Mouse (Mus musculus) midbrain, embryonic 10.5 days (tissue): Measurements from ENCODE around the gene Gm49345. TPM values are rescaled to one million over a fixed set of nuclear protein-coding genes. Genes with fewer than 3 reads are reported as not detected.
A peak's percentile ranks its signal among the peaks of the same experiment; 100 is the strongest.
"Not testable (repeated sequence)": the region's sequence is repeated elsewhere in the genome, so short reads cannot be mapped to it uniquely, and the experiment has no call there.

Experiments
- DNase-seq: peaks from one replicate; pipeline ENCODE4 v3.0.0-alpha.2; 2017; ENCODE audit warnings: low spot score
- H3K27ac ChIP-seq: fragments of 300-500 bp; sonication (generic); replicated peaks from 2 replicates; pipeline ENCODE4 v1.5.1; 2016; ENCODE audit warnings: mild to moderate bottlenecking
- H3K27me3 ChIP-seq: fragments of 300-500 bp; sonication (generic); 2 replicates; pipeline ENCODE4 v1.6.1; 2016; ENCODE audit warnings: low read depth, mild to moderate bottlenecking; ENCODE audit not compliant: poor library complexity, severe bottlenecking
- H3K36me3 ChIP-seq: fragments of 300-500 bp; sonication (generic); 2 replicates; pipeline ENCODE4 v1.6.1; 2016; ENCODE audit warnings: mild to moderate bottlenecking, moderate library complexity
- H3K4me1 ChIP-seq: fragments of 300-500 bp; sonication (generic); 2 replicates; pipeline ENCODE4 v1.6.1; 2016
- H3K4me3 ChIP-seq: fragments of 300-500 bp; sonication (generic); 2 replicates; pipeline ENCODE4 v1.5.1; 2016; ENCODE audit warnings: mild to moderate bottlenecking, moderate library complexity
- H3K9me3 ChIP-seq: fragments of 300-500 bp; sonication (generic); replicated peaks from 2 replicates; pipeline ENCODE4 v1.6.1; 2016; ENCODE audit warnings: mild to moderate bottlenecking
- WGBS: fragments of 180-500 bp; shearing (Covaris S2); methylation state at CpG from one replicate; pipeline ENCODE4 v1.1.7; 2016; 5-methylcytosine and 5-hydroxymethylcytosine counted together
- polyA plus RNA-seq: library from polyadenylated mRNA; unstranded; fragments of >200 nt; fragmentation: Nextera tagmentation; extraction: Ambion mirVana; gene quantifications from 2 replicates; pipeline ENCODE4 v1.2.1, GENCODE M21; 2016

Gm49345 gene
- polyA plus RNA-seq, result not detected in 2 replicates

- Histone ChIP-seq H3K27me3 (no peaks in the 10 kb centered on the region), H3K36me3 (no peaks in the 10 kb centered on the region), H3K27ac (peak within 1 kb of the TSS; percentile 84), H3K4me1 (peaks cover 7% of the 10 kb centered on the region; the same call in 1 of the 2 replicates), H3K9me3 (no peaks in the 10 kb centered on the region), H3K4me3 (peak within 1 kb of the TSS; percentile 76)
- WGBS, result under 1% methylated on average over 19 of the region's 19 CpGs
- DNase-seq, result peak; percentile 73
Measured at GRCm38 (mm10) chr13:67637294-67638007, at the start of gene Gm49345, which contains the start of gene Zfp729a. TSS of gene Gm49345 (minus strand) at chr13:67637769. TSS of gene Zfp729a (minus strand) at chr13:67637791.

- Histone ChIP-seq H3K4me1 (peaks cover 9% of the 10 kb centered on the region), H3K9me3 (0 out of 2 replicates have a peak, but pooled peaks cover 6% of the 10 kb centered on the region), H3K27me3 (no peaks in the 10 kb centered on the region), H3K36me3 (no peaks in the 10 kb centered on the region), H3K4me3 (no peak within 1 kb of the TSS), H3K27ac (no peak within 1 kb of the TSS)
- no peak for DNase-seq
- WGBS, result 82% methylated on average over 4 of the region's 4 CpGs
Measured at GRCm38 (mm10) chr13:67686971-67687370, 49.4 kb upstream of the Gm49345 start, which contains the start of gene Zfp738. TSS of gene Zfp738 (minus strand) at chr13:67687071.

- Histone ChIP-seq H3K27ac (peak overlapping the region; percentile 82), H3K4me3 (peak overlapping the region; percentile 73)
- not testable (repeated sequence) for DNase-seq, H3K9me3 ChIP-seq, H3K27me3 ChIP-seq, H3K36me3 ChIP-seq, H3K4me1 ChIP-seq
- WGBS, result 80% methylated on average over 2 of the region's 2 CpGs
Measured at GRCm38 (mm10) chr13:67683841-67684240, 46.3 kb upstream of the Gm49345 start.

GRCm38 (mm10) chr13:67682959-67683735 lies 45.6 kb upstream of the Gm49345 start:
- 17% methylated on average over 16 of the region's 16 CpGs for WGBS
- H3K27me3 ChIP-seq, H3K9me3 ChIP-seq, H3K4me1 ChIP-seq, H3K36me3 ChIP-seq: not testable (repeated sequence)
- peak overlapping the region; percentile 82 for H3K27ac ChIP-seq
- peak; percentile 82 for DNase-seq
- peak overlapping the region; percentile 73 for H3K4me3 ChIP-seq

GRCm38 (mm10) chr13:67674902-67675301 lies 37.3 kb upstream of the Gm49345 start:
- Histone ChIP-seq H3K27me3 (no peaks in the 10 kb centered on the region), H3K9me3 (no peaks in the 10 kb centered on the region), H3K4me3 (no peak overlapping the region), H3K36me3 (peaks cover 17% of the 10 kb centered on the region), H3K4me1 (no peaks in the 10 kb centered on the region), H3K27ac (no peak overlapping the region)
- WGBS, result 90% methylated on average over 2 of the region's 2 CpGs
- no peak for DNase-seq

- no peak overlapping the region for H3K4me3 ChIP-seq
- no peaks in the 10 kb centered on the region for H3K27me3 ChIP-seq
- DNase-seq, result no peak
- H3K4me1 ChIP-seq, result no peaks in the 10 kb centered on the region
- H3K27ac ChIP-seq, result no peak overlapping the region
- no peaks in the 10 kb centered on the region for H3K9me3 ChIP-seq
- H3K36me3 ChIP-seq, result no peaks in the 10 kb centered on the region
- WGBS, result 51% methylated on average over 3 of the region's 3 CpGs
Measured at GRCm38 (mm10) chr13:67652496-67652895, 14.9 kb upstream of the Gm49345 start.

GRCm38 (mm10) chr13:67610108-67610507 lies 27.5 kb downstream of the Gm49345 start:
- DNase-seq, result no peak
- Histone ChIP-seq H3K9me3 (peaks cover 13% of the 10 kb centered on the region; the same call in 1 of the 2 replicates), H3K4me3 (peak overlapping the region; percentile 74; the same call in 1 of the 2 replicates), H3K36me3 (0 out of 2 replicates have a peak, but pooled peaks cover 5% of the 10 kb centered on the region), H3K4me1 (peaks cover 5% of the 10 kb centered on the region), H3K27me3 (no peaks in the 10 kb centered on the region), H3K27ac (no peak overlapping the region)
- 93% methylated on average over 4 of the region's 4 CpGs for WGBS

GRCm38 (mm10) chr13:67609066-67609876 lies 28.3 kb downstream of the Gm49345 start, which contains the start of gene Zfp729b:
TSS of gene Zfp729b (minus strand) at chr13:67609707.
- Histone ChIP-seq H3K4me1 (peaks cover 5% of the 10 kb centered on the region), H3K36me3 (0 out of 2 replicates have a peak, but pooled peaks cover 5% of the 10 kb centered on the region), H3K9me3 (peaks cover 13% of the 10 kb centered on the region; the same call in 1 of the 2 replicates), H3K27ac (peak within 1 kb of the TSS; percentile 84), H3K4me3 (peak within 1 kb of the TSS; percentile 74), H3K27me3 (no peaks in the 10 kb centered on the region)
- WGBS, result 3% methylated on average over 20 of the region's 20 CpGs
- DNase-seq, result peak; percentile 87

- no peaks in the 10 kb centered on the region for H3K4me1 ChIP-seq
- 69% methylated on average over 5 of the region's 5 CpGs for WGBS
- DNase-seq, result no peak
- H3K4me3 ChIP-seq, result no peak overlapping the region
- no peaks in the 10 kb centered on the region for H3K36me3 ChIP-seq
- no peak overlapping the region for H3K27ac ChIP-seq
- 0 out of 2 replicates have a peak, but pooled peaks cover 4% of the 10 kb centered on the region for H3K9me3 ChIP-seq
- no peaks in the 10 kb centered on the region for H3K27me3 ChIP-seq
Measured at GRCm38 (mm10) chr13:67572591-67573189, 64.9 kb downstream of the Gm49345 start.

- H3K9me3 ChIP-seq, result 0 out of 2 replicates have a peak, but pooled peaks cover 6% of the 10 kb centered on the region
- no peaks in the 10 kb centered on the region for H3K27me3 ChIP-seq
- H3K4me1 ChIP-seq, result peaks cover 15% of the 10 kb centered on the region
- 78% methylated on average over 4 of the region's 4 CpGs for WGBS
- no peak for DNase-seq
- peak within 1 kb of the TSS; percentile 95 for H3K27ac ChIP-seq
- H3K36me3 ChIP-seq, result peaks cover 9% of the 10 kb centered on the region; the same call in 1 of the 2 replicates
- peak within 1 kb of the TSS; percentile 92 for H3K4me3 ChIP-seq
Measured at GRCm38 (mm10) chr13:67553730-67554129, 83.8 kb downstream of the Gm49345 start, which contains the start of gene Zfp748. TSS of gene Zfp748 (minus strand) at chr13:67553830.

GRCm38 (mm10) chr13:67552505-67553346 lies 84.8 kb downstream of the Gm49345 start:
- H3K4me1 ChIP-seq, result peaks cover 15% of the 10 kb centered on the region
- H3K4me3 ChIP-seq, result peak overlapping the region; percentile 92
- 0 out of 2 replicates have a peak, but pooled peaks cover 6% of the 10 kb centered on the region for H3K9me3 ChIP-seq
- DNase-seq, result peak; percentile 81
- peak overlapping the region; percentile 95 for H3K27ac ChIP-seq
- H3K27me3 ChIP-seq, result no peaks in the 10 kb centered on the region
- H3K36me3 ChIP-seq, result peaks cover 13% of the 10 kb centered on the region; the same call in 1 of the 2 replicates
- WGBS, result under 1% methylated on average over 44 of the region's 44 CpGs
